Mouse (Mus musculus) E14TG2a.4 (cell line): ENCODE results near the gene Cd2.

ENCODE experiments used
- CTCF ChIP-seq: conservative IDR thresholded peaks from 2 replicates; pipeline ENCODE4 v1.5.1; 2014; ENCODE audit warnings: low read length
- NANOG ChIP-seq: IDR thresholded peaks from 2 replicates; pipeline ENCODE4 v1.6.1; 2014; ENCODE audit warnings: borderline replicate concordance, low read length, mixed read lengths

DNA sequence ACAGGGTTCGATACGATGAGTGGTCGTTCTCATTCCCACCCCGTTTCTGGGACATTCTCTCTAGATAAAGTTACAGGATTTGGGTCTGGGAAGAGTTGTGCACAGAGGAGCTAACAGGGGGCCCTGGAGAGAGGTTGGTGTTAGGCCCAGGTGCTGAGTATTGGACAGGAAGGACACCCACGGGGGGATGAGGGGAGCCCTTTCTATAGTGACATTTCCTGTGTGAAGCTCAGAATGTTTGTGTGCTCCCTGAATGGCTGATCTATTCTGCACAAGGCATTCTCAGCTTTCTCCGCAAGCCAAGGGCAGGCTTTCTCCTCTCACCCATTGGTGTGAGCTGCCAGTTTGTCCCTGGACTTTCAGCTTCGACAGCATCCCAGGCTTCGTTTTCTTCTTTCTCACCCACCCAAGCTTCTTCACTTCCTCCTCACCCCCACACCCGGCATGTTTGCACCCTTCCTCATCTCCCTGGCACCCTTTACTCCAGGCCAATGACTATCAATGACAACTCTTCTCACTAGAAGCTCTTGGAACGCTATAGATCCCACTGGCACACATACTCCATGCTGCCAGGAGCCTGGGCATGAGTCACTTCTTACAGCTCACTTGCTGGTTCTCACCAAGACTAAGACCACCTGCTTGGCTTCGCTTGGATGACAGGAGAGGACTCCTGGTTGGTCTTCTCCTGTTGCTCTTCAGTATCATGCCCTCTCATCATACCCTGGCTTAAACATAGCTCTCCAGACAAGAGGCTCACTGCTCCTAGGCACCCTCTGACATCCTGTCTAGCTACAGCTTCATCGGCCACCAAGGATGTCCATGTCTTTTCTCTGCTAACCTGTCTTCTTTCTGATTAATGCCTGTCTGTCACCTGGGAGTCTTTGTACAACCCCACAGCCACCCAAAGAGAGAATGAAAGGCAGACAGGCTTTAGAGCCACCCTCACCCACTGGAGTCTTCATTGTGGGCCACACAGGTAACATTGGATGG, 1.1 kb downstream of the Cd2 start:
- TF ChIP-seq CTCF (no peak), NANOG (no peak)
